Mouse (Mus musculus) liver, embryonic 14.5 days (tissue): ENCODE measurements around the gene Fgf18. TPM values are rescaled to one million over a fixed set of nuclear protein-coding genes. Genes with fewer than 3 reads are reported as not detected.

ENCODE experiments used
- ATAC-seq: fragments of 200-750 bp; cut with Nextera tagmentation; 2 replicates; pipeline ENCODE4 v1.8.0; 2017; ENCODE audit warnings: moderate number of reproducible peaks, mild to moderate bottlenecking, moderate library complexity; ENCODE audit not compliant: insufficient read depth
- DNase-seq, 3 experiments: peaks; one replicate each; pipeline ENCODE4 v3.0.0-alpha.2; 2012 to 2013; ENCODE audit warnings: low read depth in 3 of 3, low spot score in 3 of 3
- H3K27ac ChIP-seq: fragments of 300-500 bp; sonication (generic); 2 replicates; pipeline ENCODE4 v1.5.1; 2014; ENCODE audit warnings: moderate library complexity, mild to moderate bottlenecking, control low read depth, inconsistent platforms
- H3K27me3 ChIP-seq: fragments of 300-500 bp; sonication (generic); 2 replicates; pipeline ENCODE4 v1.6.1; 2014; ENCODE audit warnings: mild to moderate bottlenecking, low read length, moderate library complexity; ENCODE audit not compliant: control insufficient read depth, insufficient read depth
- H3K36me3 ChIP-seq: fragments of 300-500 bp; sonication (generic); replicated peaks from 2 replicates; pipeline ENCODE4 v1.6.1; 2014; ENCODE audit warnings: low read depth; ENCODE audit not compliant: control insufficient read depth, insufficient read depth
- H3K4me1 ChIP-seq, 2 experiments: fragments of 200-500 bp in 1 of 2; fragments of 300-500 bp in 1 of 2; sonication (generic) in 1 of 2; replicated peaks; 2 replicates each; pipeline ENCODE4 v1.6.1; 2012 to 2014; ENCODE audit warnings: antibody characterized with exemption in 1 of 2, inconsistent platforms in 1 of 2, low read length in 1 of 2; ENCODE audit not compliant: control insufficient read depth in 2 of 2, insufficient read depth in 2 of 2
- H3K4me2 ChIP-seq: fragments of 300-500 bp; sonication (generic); 2 replicates; pipeline ENCODE4 v1.6.1; 2014; ENCODE audit warnings: low read depth, mild to moderate bottlenecking, control low read depth, moderate library complexity
- H3K4me3 ChIP-seq, 2 experiments: fragments of 200-500 bp in 1 of 2; fragments of 300-500 bp in 1 of 2; sonication (generic) in 1 of 2; 2 replicates each; pipeline ENCODE4 v1.5.1; 2012 to 2014; ENCODE audit warnings: low read depth in 2 of 2, low read length in 2 of 2, mild to moderate bottlenecking in 2 of 2, control low read depth in 1 of 2, inconsistent platforms in 1 of 2, moderate library complexity in 1 of 2; ENCODE audit not compliant: insufficient read depth in 1 of 2
- H3K9ac ChIP-seq: fragments of 300-500 bp; sonication (generic); replicated peaks from 2 replicates; pipeline ENCODE4 v1.6.1; 2014; ENCODE audit warnings: mild to moderate bottlenecking, control low read depth, moderate library complexity
- H3K9me3 ChIP-seq: fragments of 300-500 bp; sonication (generic); 2 replicates; pipeline ENCODE4 v1.6.1; 2016; ENCODE audit warnings: low read length, mixed read lengths; ENCODE audit not compliant: control insufficient read depth
- CTCF ChIP-seq: IDR thresholded peaks from 2 replicates; pipeline ENCODE4 v1.5.1; 2016; ENCODE audit warnings: antibody characterized with exemption, low read depth, control low read depth
- EP300 ChIP-seq: IDR thresholded peaks from 2 replicates; pipeline ENCODE4 v1.6.1; 2016; ENCODE audit warnings: antibody characterized with exemption, low read depth
- WGBS: fragments of 180-500 bp; shearing (Covaris S2); extraction: QIAGEN DNeasy Blood & Tissue Kit; methylation state at CpG from one replicate; pipeline ENCODE4 v1.1.7; 2014; ENCODE audit not compliant: insufficient replicate concordance; 5-methylcytosine and 5-hydroxymethylcytosine counted together
- polyA plus RNA-seq, 2 experiments: library from polyadenylated mRNA; depleted of rRNA in 1 of 2; stranded (reverse) in 1 of 2; unstranded in 1 of 2; fragments of >200 nt; fragmentation: Nextera tagmentation in 1 of 2; extraction: Ambion mirVana in 1 of 2; gene quantifications; 2 replicates each; pipeline versions ENCODE4 v1.2.1 to v1.2.3; 2012 to 2014

The Fgf18 gene
- polyA plus RNA-seq, 2 experiments = 0.12 to 0.27 TPM

DNA sequence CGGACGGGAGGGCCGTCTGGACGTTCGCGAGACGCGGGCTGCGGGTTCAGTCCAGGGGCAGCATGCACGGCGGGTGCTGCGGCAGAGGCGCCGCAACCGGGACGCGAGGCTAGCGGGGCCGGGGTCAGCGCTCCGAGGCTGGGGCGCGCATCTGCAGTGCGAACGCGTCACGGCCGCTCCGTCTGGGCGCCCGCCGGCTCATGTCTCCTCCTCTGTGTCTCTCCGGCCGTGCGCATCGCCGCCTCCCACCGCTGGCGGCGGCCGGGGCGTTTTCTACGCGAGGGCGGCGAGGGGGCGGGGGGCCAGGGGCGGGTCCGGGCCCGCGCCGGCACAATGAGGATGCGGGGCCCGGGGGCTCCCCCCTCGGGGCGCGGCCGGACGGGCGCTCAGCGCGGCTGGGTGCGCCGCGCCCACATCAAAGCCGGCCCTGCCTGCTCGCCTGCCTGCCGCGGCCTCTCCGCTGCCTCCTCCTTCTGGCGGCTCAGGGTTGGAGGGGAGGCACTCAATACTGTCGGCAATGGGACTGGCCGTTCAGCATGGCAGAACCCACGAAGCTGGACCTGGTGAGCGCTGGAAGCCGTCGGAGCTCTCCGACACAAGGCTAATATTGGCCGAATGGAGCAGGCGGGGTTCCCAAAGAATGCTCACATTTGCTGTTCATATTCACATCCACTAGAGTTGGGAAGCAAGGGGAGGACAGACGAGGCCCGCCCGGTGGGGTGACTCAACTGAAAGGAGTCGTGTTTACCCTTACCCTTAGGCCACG, 555 bp upstream of the Fgf18 start:
- Histone ChIP-seq H3K27me3 (peaks cover 51% of the 10 kb centered on the region), H3K27ac (no peak overlapping the region), H3K4me2 (peak overlapping the region; percentile 57), H3K36me3 (peaks cover 21% of the 10 kb centered on the region), H3K4me1 (no peaks in the 10 kb centered on the region), H3K9ac (no peak overlapping the region), H3K9me3 (no peaks in the 10 kb centered on the region), H3K4me3 (peak overlapping the region; percentile 16 to 46)
- TF ChIP-seq CTCF (no peak), EP300 (no peak)
- under 1% methylated on average over 68 of the region's 85 CpGs for WGBS
- peak; percentile 45 for ATAC-seq
- no peak for DNase-seq

GRCm38 (mm10) chr11:33146651-33147131, 509 bp downstream of the Fgf18 start:
- no peaks in the 10 kb centered on the region for H3K4me1 ChIP-seq
- peaks cover 51% of the 10 kb centered on the region for H3K27me3 ChIP-seq
- ATAC-seq (no peak), DNase-seq (no peak)
- peak overlapping the region in 1 of 2 experiments; percentile 46; a peak in 2 of 4 replicates for H3K4me3 ChIP-seq
- WGBS = 4% methylated on average over 30 of the region's 30 CpGs
- H3K9ac ChIP-seq = no peak overlapping the region
- no peak for TF ChIP-seq EP300
- H3K27ac ChIP-seq = no peak overlapping the region
- H3K4me2 ChIP-seq = peak overlapping the region; percentile 57
- no peaks in the 10 kb centered on the region for H3K9me3 ChIP-seq
- H3K36me3 ChIP-seq = peaks cover 12% of the 10 kb centered on the region

DNA sequence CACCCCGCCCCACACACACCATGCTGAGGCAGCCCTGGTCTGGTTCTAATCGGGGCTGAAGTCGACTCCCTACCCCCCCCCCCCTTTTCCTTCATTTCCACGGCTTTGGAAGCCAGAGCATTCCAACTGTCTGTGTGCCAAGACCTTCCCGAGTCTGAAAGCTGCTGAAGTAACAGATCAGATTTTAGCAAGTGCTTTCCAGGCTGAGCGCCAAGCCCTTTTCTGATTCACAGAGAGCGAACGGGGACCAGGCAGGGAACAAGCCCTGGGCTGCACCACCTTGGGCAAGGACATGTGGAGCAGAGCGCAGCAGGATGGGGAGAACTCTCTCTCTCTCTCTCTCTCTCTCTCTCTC, 1.1 kb downstream of the Fgf18 start:
- ATAC-seq (no peak), DNase-seq (no peak)
- 20% methylated on average over 8 of the region's 9 CpGs for WGBS

GRCm38 (mm10) chr11:33145201-33146142, 1.7 kb downstream of the Fgf18 start:
- Histone ChIP-seq H3K4me2 (no peak overlapping the region), H3K27ac (no peak overlapping the region), H3K9ac (no peak overlapping the region), H3K4me3 (no peak overlapping the region), H3K4me1 (no peaks in the 10 kb centered on the region), H3K9me3 (no peaks in the 10 kb centered on the region), H3K27me3 (peaks cover 51% of the 10 kb centered on the region), H3K36me3 (peaks cover 4% of the 10 kb centered on the region)
- 36% methylated on average over 7 of the region's 7 CpGs for WGBS
- TF ChIP-seq CTCF (no peak), EP300 (no peak)
- ATAC-seq (no peak), DNase-seq (no peak)

More for the DNA sequence above, 1.1 kb downstream of the Fgf18 start:
- Histone ChIP-seq H3K27me3 (peaks cover 51% of the 10 kb centered on the region), H3K36me3 (peaks cover 11% of the 10 kb centered on the region), H3K4me3 (no peak overlapping the region), H3K9ac (no peak overlapping the region), H3K4me2 (no peak overlapping the region), H3K9me3 (no peaks in the 10 kb centered on the region), H3K4me1 (no peaks in the 10 kb centered on the region), H3K27ac (no peak overlapping the region)
- no peak for TF ChIP-seq CTCF
- no peak for TF ChIP-seq EP300

DNA sequence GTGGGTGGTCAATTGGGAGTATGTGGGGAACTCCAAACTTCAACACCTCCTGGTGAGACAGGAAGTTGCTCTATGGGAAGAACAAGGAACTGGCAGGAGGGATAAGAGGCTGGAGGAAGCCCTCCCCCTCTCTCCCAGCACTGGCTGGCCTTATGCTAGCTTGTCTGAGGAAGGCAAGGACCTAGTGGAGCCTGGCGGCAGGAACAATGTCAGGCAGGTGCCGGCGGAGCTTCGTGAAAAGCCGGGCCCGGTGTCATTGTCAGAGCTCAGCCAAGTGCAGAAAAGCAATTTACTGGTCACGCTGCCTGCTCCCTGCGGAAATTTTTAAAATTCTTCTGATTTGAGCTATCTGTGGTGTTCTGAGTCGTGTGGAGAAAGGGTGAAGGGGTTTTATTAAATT, 3.3 kb downstream of the Fgf18 start:
- peaks cover 51% of the 10 kb centered on the region for H3K27me3 ChIP-seq
- TF ChIP-seq EP300 (no peak), CTCF (no peak)
- H3K4me3 ChIP-seq = no peak overlapping the region
- no peak overlapping the region for H3K27ac ChIP-seq
- H3K9me3 ChIP-seq = no peaks in the 10 kb centered on the region
- H3K4me2 ChIP-seq = no peak overlapping the region
- H3K9ac ChIP-seq = no peak overlapping the region
- ATAC-seq (no peak), DNase-seq (no peak)
- 19% methylated on average over 9 of the region's 9 CpGs for WGBS
- no peaks in the 10 kb centered on the region for H3K4me1 ChIP-seq
- H3K36me3 ChIP-seq = no peaks in the 10 kb centered on the region
